Mouse (Mus musculus) ovary, postnatal 14 days (tissue): ENCODE measurements around the gene Ppp1r1a.

Experiments
- DNase-seq: peaks from one replicate; pipeline ENCODE4 v3.0.0; 2022; ENCODE audit warnings: low spot score

Ppp1r1a gene

GRCm38 (mm10) chr15:103537822-103538213, at the start of gene Ppp1r1a:
Ppp1r1a (minus strand) TSS chr15:103538003.
- peak; percentile 42 for DNase-seq

GRCm38 (mm10) chr15:103585876-103586275, 48.1 kb upstream of the Ppp1r1a start:
- no peak for DNase-seq

DNA sequence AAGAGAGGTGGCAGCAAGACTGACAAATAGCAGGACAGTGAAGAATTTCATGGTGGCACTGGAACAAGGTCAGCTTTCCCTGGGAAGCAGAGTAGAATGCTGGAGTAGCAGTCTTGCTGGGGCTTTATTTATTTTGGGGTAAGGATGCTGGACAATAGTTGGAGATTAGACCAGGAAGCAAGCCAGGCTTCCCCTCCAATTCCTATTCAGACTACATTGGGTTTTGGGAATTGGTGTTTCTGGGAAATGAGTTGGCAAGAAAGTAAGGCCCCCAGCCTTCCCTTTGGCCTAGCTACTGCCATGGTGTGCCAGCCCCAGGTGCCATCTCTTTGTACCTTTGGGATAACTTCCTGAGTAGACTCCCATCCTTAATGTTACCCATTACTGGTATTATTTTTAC, 27.2 kb upstream of the Ppp1r1a start, which contains the start of gene Glycam1:
Gene Glycam1 (minus strand): TSS at position 101 of the 400 bp plus-strand sequence.
- DNase-seq: no peak

GRCm38 (mm10) chr15:103552096-103552690, 14.4 kb upstream of the Ppp1r1a start:
- DNase-seq: peak; percentile 53

DNA sequence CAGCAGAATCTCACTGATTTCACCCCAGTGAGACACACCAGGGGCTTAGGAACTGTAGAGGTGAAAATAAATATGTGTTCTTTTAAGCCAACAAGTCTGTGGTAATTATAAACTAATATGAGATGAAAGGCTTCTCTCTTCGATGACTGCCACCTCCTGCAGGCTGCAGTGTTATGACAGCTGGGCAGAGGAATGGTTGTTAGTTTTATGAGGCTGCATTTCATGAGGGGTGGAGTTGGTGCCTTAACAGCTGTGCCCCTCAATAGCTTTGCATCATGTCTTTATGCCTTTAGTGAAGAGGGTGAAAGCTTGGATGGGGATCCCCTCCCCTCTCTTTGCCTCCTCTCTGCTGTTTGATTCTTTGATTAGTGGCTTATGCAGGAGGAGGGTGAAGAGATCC, 13.2 kb upstream of the Ppp1r1a start:
- DNase-seq: no peak

GRCm38 (mm10) chr15:103549475-103549874, 11.7 kb upstream of the Ppp1r1a start:
- DNase-seq: no peak

- DNase-seq: no peak
Measured at GRCm38 (mm10) chr15:103547983-103548382, 10.2 kb upstream of the Ppp1r1a start.

- no peak for DNase-seq
Measured at GRCm38 (mm10) chr15:103542526-103542925, 4.7 kb upstream of the Ppp1r1a start.

DNA sequence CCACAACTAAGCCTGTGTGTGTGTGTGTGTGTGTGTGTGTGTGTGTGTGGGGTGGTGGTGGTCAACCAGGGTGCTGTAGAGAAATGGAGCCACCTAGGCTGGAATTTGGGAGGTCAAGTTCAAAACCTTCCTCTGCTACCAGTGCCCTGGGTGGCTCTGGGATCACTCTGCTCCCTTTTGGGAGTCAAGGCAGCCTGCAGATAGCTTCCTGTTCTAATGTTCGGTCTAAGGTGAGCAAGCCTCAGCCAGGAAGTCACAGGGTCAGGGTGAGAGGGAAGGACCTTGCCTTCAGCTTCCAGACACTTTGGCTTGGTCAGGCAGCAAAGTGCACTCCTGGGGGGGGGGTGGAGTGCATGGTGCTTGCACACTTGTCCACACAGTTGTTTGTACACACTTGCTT, 2.8 kb upstream of the Ppp1r1a start:
- no peak for DNase-seq

- no peak for DNase-seq
Measured at GRCm38 (mm10) chr15:103539259-103539658, 1.5 kb upstream of the Ppp1r1a start.

GRCm38 (mm10) chr15:103537011-103537821, 587 bp downstream of the Ppp1r1a start:
- no peak for DNase-seq

- no peak for DNase-seq
Measured at GRCm38 (mm10) chr15:103536456-103536855, 1.3 kb downstream of the Ppp1r1a start.

DNA sequence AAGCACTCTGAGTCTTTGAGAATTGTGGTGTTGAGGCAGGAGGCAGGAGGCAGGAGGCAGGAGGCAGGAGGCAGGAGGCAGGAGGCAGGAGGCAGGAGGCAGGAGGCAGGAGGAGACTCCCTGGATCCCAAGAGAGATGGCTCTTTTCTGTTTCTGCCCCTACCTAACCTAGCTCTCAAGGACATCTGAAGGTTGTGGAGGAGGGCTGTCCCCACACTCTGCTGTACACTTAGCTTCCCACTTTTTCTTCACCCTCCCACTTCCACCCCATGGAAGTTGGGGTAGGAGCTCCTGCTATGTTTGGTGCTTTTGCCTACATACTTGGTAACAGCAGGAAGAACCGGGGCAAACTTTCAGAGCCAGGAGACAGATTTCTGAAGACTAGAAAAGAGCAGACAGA, 2.0 kb downstream of the Ppp1r1a start:
- DNase-seq: no peak

- DNase-seq: no peak
Measured at GRCm38 (mm10) chr15:103535030-103535429, 2.8 kb downstream of the Ppp1r1a start.

DNA sequence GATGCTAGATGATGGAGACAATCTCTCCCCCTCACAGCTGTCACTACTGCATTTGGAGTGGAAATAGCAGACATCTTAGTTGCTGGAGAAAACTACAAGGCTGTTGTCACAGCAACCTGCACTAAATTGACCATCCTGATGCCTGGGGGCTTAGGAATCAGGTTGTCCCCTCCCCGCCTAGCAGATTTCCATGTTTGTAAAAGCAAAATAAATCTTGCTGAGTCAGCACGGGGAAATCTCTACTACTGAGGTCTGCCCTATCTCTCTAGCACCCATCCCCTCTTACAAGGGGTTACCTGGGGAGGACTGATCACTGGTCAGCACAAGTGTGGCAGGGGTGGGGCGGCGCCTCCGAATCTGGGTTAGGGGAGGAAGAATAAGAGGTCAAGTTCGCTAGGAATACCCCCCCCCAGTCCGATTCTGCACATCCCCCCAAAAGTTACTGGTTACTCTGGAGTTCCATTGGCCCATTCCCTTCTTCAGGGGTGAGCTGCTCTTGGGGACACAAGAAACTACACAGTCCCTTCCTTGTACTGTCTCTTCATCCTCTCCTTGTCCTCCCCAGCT, 3.7 kb downstream of the Ppp1r1a start:
- no peak for DNase-seq

GRCm38 (mm10) chr15:103530372-103530771, 7.4 kb downstream of the Ppp1r1a start:
- peak; percentile 42 for DNase-seq

DNA sequence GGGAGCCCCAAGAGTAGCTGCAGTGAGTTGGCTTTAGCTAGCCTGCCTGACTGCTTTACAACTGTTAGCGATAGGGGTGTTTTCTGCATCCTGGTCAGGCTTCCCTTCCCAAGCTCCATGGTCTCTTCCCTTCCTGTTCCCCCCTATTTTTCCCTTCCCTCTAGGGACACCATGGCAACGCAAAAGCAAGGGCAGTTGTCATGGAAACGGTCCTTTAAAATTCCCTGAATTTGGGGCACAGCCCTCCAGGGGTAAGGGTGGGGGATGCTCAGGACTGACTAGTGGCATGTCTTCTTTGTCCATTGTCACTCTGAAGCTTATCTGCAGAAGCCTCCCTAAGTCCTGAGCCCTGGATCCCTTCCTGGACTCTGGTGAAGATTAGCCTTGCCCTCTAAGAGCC, 14.6 kb downstream of the Ppp1r1a start:
- DNase-seq: no peak

DNA sequence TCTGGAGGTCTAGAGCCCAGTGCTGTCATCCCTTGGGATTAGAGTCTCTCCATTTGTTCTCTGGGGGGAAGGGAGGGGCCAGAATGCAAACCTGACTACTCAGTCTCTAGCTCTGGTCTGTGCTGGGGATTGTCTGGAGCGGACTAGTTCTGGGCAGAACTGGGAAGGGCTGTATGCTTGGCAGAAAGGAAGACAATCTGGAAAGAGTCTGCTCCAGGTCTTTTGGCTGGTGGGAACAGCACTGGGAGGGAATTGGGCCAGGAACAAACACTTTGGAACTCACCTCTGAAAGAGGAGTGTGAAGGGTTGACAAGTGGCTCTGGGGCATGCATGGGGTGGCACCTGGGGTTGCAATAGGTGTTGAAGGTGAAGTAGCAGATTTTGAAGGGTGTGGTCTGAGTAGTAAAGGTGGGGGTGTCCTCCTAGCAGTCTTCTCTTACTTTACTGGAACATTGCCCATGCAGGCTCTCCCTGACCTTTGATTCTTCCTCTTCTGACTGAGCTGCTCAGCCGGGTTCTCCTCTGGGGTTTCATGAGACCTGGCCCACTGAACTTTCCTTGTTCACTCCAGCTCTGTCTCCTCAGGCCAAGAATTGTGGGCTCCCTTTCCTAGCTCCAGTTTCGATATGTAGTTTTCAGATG, 15.2 kb downstream of the Ppp1r1a start:
- no peak for DNase-seq

DNA sequence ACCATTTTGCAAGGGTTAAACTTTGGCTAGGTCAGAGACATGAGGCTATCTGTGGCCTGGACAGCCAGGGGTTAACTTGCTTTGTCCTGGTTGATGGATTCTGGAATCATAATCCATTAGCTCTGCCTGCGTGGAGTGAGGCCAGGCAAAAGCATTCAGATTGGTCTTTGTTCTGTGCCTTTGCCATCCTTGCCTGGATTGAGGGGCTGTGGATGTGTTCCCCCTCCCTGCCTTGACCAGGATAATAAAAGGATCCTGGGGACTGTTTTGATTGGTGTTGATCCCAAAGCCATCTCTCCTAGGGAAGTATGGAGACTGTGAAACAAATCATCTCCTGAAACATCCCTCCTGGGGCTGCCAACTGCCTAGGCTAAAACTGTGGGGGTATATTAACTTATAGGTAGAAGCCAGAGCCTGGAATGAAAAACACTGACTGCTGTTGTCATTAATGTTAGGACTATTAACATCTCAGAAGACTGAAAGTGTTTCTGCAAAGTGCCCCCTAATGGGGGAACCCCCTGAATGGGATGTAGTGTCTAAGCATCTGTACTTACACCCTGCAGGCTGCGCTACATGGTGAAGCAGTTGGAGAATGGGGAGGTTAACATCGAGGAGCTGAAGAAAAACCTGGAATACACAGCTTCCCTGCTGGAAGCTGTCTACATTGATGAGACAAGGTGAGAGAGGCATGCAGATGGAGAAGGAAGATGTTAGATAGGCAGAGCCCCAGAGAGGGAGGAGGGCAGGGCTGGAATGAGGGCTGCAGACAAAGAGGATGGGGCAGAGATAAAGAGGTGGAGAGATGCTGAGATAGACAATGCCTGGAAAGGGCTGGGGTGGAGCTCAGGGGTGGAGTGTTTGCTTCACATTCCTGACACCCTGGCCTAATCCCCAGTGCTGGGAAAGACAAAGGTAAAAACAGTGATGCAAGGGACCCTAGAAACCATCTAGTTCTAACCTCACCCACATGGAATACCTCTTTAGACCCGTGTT, 18.1 kb downstream of the Ppp1r1a start:
- DNase-seq: no peak

DNA sequence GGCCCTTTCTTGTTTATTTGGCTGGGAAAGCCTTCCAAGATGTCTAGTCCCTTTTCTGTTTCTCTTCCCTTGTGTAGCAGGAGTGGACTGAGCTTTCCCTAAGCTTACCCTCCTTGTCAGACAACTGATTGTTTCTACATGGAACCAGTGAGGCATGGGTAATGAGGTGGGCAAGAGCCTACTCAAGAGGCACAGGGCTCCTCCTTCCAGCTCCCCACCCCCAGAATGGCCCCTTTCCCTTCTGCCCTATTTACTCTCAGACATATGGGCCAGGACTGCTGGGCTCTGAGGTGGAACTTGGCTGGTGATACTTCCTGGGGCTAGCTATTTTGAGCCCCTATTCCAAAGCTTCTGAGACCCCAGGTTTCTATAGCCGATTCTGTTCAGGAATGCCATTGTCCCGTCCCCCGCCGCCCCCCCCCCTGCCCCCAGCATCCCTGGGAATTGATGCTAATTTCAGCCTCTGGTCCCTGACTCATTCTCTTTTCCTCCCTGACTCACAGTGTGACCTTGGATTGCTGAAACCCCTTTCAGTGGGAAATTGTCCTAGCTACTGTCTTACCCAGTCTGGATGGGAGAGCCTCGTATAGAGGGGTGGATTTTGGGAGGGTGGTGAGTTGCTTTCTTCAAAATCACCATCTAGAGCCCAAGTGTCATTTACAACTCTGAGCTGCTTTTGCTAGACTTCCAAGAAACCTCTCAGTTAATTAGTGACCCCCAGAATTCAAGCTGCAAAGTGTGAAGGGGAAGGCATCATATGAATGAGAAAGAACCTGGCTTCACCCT, 19.0 kb downstream of the Ppp1r1a start:
- no peak for DNase-seq

GRCm38 (mm10) chr15:103514914-103515313, 22.9 kb downstream of the Ppp1r1a start:
- no peak for DNase-seq
